Mouse (Mus musculus) lung, postnatal 0 days (tissue): ENCODE results near the gene Mrpl48. TPM values are rescaled to one million over a fixed set of nuclear protein-coding genes. Genes with fewer than 3 reads are reported as not detected.
A peak's percentile ranks its signal among the peaks of the same experiment; 100 is the strongest.

ENCODE experiments used
- ATAC-seq: fragments of 200-750 bp; cut with Nextera tagmentation; 2 replicates; pipeline ENCODE4 v1.8.0; 2017; ENCODE audit warnings: moderate library complexity
- DNase-seq: peaks from one replicate; pipeline ENCODE4 v3.0.0-alpha.2; 2016; ENCODE audit warnings: low spot score
- H3K27ac ChIP-seq: fragments of 300-500 bp; sonication (generic); 2 replicates; pipeline ENCODE4 v1.5.1; 2014; ENCODE audit warnings: antibody characterized with exemption, mild to moderate bottlenecking, low read length, mixed read lengths
- H3K27me3 ChIP-seq: fragments of 300-500 bp; sonication (generic); replicated peaks from 2 replicates; pipeline ENCODE4 v1.6.1; 2014; ENCODE audit warnings: low read length, mixed read lengths; ENCODE audit not compliant: insufficient read depth
- H3K36me3 ChIP-seq: fragments of 300-500 bp; sonication (generic); 2 replicates; pipeline ENCODE4 v1.6.1; 2014; ENCODE audit warnings: low read length, mixed read lengths; ENCODE audit not compliant: insufficient read depth
- H3K4me1 ChIP-seq: fragments of 300-500 bp; sonication (generic); 2 replicates; pipeline ENCODE4 v1.6.1; 2014; ENCODE audit warnings: antibody characterized with exemption, low read depth, low read length, mixed read lengths; ENCODE audit not compliant: insufficient read depth
- H3K4me2 ChIP-seq: fragments of 300-500 bp; sonication (generic); replicated peaks from 2 replicates; pipeline ENCODE4 v1.6.1; 2014; ENCODE audit warnings: low read depth, mild to moderate bottlenecking, low read length, moderate library complexity, mixed read lengths
- H3K4me3 ChIP-seq: fragments of 300-500 bp; sonication (generic); 2 replicates; pipeline ENCODE4 v1.5.1; 2014; ENCODE audit warnings: low read depth, low read length
- H3K9ac ChIP-seq: fragments of 300-500 bp; sonication (generic); replicated peaks from 2 replicates; pipeline ENCODE4 v1.6.1; 2014; ENCODE audit warnings: low read depth, mild to moderate bottlenecking
- H3K9me3 ChIP-seq: fragments of 300-500 bp; sonication (generic); 2 replicates; pipeline ENCODE4 v1.6.1; 2016; ENCODE audit warnings: low read length, mixed read lengths
- CTCF ChIP-seq: IDR thresholded peaks from 2 replicates; pipeline ENCODE4 v1.5.1; 2016; ENCODE audit warnings: antibody characterized with exemption, mild to moderate bottlenecking
- EP300 ChIP-seq: IDR thresholded peaks from 2 replicates; pipeline ENCODE4 v1.6.1; 2016; ENCODE audit warnings: antibody characterized with exemption, mild to moderate bottlenecking, control low read depth
- WGBS: fragments of 180-500 bp; shearing (Covaris S2); extraction: QIAGEN DNeasy Blood & Tissue Kit; methylation state at CpG from one replicate; pipeline ENCODE4 v1.1.7; 2014; 5-methylcytosine and 5-hydroxymethylcytosine counted together
- polyA plus RNA-seq: library from polyadenylated mRNA; unstranded; fragments of >200 nt; fragmentation: Nextera tagmentation; extraction: Ambion mirVana; gene quantifications from 2 replicates; pipeline ENCODE4 v1.2.1, GENCODE M21; 2015

The Mrpl48 gene
- polyA plus RNA-seq, 1 experiment from 2014 or later, result 77.5 TPM

DNA sequence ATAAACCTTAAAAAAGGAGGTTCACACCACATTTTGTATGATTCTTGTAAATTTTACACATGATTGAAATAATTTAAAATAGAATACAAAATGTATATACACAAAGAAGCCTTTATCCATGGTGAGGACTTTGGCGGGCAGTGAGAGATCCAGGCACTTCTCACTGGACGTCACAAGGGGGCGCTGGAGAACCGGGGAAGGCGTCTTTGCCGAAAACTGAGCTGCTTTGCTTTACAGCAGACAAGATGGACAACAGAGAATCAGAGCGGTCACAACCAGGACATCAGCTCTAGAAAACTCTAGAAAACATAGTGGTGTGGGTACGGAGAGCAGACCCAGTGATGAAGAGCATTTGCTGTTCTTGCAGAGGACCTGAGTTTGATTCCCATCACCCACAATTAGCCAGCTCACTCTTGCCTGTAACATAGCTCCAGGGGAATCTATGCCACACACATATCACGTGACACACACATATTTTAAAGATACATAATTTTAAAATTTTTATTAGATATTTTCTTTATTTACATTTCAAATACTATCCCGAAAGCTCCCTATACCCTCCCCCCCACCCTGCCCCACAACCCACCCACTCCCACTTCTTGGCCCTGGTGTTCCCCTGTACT, 87.3 kb downstream of the Mrpl48 start:
- H3K27ac ChIP-seq, result no peak overlapping the region
- H3K9me3 ChIP-seq, result no peaks in the 10 kb centered on the region
- no peak overlapping the region for H3K4me3 ChIP-seq
- WGBS, result 16% methylated on average over 10 of the region's 10 CpGs
- H3K4me1 ChIP-seq, result no peaks in the 10 kb centered on the region
- ATAC-seq, result peak; percentile 75
- peak; percentile 90 for DNase-seq
- H3K4me2 ChIP-seq, result no peak overlapping the region; the same call in 1 of the 2 replicates
- no peaks in the 10 kb centered on the region for H3K36me3 ChIP-seq
- TF ChIP-seq EP300 (no peak), CTCF (peak; percentile 96)
- H3K27me3 ChIP-seq, result no peaks in the 10 kb centered on the region
- H3K9ac ChIP-seq, result no peak overlapping the region

DNA sequence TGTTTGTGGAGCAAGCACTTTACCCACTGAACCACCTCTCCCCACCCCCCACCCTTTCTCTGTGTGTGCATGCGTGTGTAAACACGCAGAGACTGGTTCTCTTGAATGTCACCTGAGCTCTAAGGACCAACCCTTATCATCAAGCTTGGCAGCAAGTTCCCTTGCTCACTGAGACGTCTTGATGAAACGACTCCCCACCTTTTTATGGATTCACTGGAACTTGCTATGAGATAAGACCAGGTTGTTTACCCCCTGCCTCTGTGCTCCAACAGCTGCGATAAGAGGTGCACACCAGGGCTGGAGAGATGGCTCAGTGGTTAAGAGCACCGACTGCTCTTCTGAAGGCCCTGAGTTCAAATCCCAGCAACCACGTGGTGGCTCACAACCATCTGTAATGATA, 87.9 kb downstream of the Mrpl48 start:
- H3K27me3 ChIP-seq, result no peaks in the 10 kb centered on the region
- H3K9ac ChIP-seq, result no peak overlapping the region
- DNase-seq (no peak), ATAC-seq (no peak)
- H3K36me3 ChIP-seq, result no peaks in the 10 kb centered on the region
- no peak overlapping the region for H3K4me2 ChIP-seq
- no peaks in the 10 kb centered on the region for H3K4me1 ChIP-seq
- no peak for TF ChIP-seq EP300
- no peak for TF ChIP-seq CTCF
- no peak overlapping the region for H3K4me3 ChIP-seq
- no peaks in the 10 kb centered on the region for H3K9me3 ChIP-seq
- WGBS, result 48% methylated on average over 7 of the region's 7 CpGs
- no peak overlapping the region for H3K27ac ChIP-seq

GRCm38 (mm10) chr7:100514573-100514972, 93.5 kb downstream of the Mrpl48 start, which contains the start of gene Dnajb13:
Gene Dnajb13 (minus strand): TSS chr7:100514960.
- H3K9ac ChIP-seq, result no peak within 1 kb of the TSS
- H3K4me2 ChIP-seq, result no peak within 1 kb of the TSS
- WGBS, result 47% methylated on average over 11 of the region's 11 CpGs
- DNase-seq, result no peak
- H3K9me3 ChIP-seq, result no peaks in the 10 kb centered on the region
- H3K27me3 ChIP-seq, result no peaks in the 10 kb centered on the region
- no peak for TF ChIP-seq CTCF
- no peak within 1 kb of the TSS for H3K4me3 ChIP-seq
- no peak within 1 kb of the TSS for H3K27ac ChIP-seq
- ATAC-seq, result 0 out of 2 replicates have a peak, but pooled peaks have one; percentile 26
- no peaks in the 10 kb centered on the region for H3K4me1 ChIP-seq
- H3K36me3 ChIP-seq, result no peaks in the 10 kb centered on the region

GRCm38 (mm10) chr7:100511602-100512001, 96.5 kb downstream of the Mrpl48 start:
- DNase-seq (no peak), ATAC-seq (no peak)
- no peaks in the 10 kb centered on the region for H3K36me3 ChIP-seq
- H3K9me3 ChIP-seq, result no peaks in the 10 kb centered on the region
- no peak overlapping the region for H3K4me2 ChIP-seq
- no peak for TF ChIP-seq EP300
- no peak for TF ChIP-seq CTCF
- WGBS, result 60% methylated on average over 8 of the region's 8 CpGs
- H3K4me1 ChIP-seq, result no peaks in the 10 kb centered on the region
- H3K4me3 ChIP-seq, result no peak overlapping the region
- no peak overlapping the region for H3K27ac ChIP-seq
- H3K27me3 ChIP-seq, result no peaks in the 10 kb centered on the region
- H3K9ac ChIP-seq, result no peak overlapping the region

GRCm38 (mm10) chr7:100508670-100509069, 99.4 kb downstream of the Mrpl48 start:
- H3K4me1 ChIP-seq, result no peaks in the 10 kb centered on the region
- no peak overlapping the region for H3K4me2 ChIP-seq
- no peak overlapping the region for H3K9ac ChIP-seq
- ATAC-seq, result no peak
- H3K36me3 ChIP-seq, result no peaks in the 10 kb centered on the region
- H3K9me3 ChIP-seq, result no peaks in the 10 kb centered on the region
- no peaks in the 10 kb centered on the region for H3K27me3 ChIP-seq
- H3K4me3 ChIP-seq, result no peak overlapping the region
- WGBS, result 36% methylated on average over 3 of the region's 3 CpGs
- no peak for DNase-seq
- no peak overlapping the region for H3K27ac ChIP-seq
- no peak for TF ChIP-seq CTCF
- TF ChIP-seq EP300, result no peak

DNA sequence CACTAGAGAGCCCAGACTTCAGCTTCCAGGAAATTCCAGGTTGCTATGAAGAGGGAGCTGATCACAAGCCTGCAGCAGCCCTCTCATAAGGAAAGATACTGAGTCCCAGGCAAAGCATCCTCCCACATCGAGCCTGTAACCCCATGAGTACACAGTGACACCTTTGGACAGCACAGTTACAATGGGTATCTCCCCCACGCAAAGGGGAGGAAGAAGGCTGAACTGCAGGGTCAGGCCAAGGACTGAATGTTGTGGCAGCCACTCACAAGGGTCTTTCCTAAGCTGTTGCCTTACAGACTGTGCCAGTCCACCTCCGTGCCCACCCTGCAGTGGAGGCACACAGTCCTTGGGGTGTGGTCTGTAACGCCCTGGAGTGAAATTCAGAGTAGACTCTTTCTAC, 101.6 kb downstream of the Mrpl48 start:
- H3K9me3 ChIP-seq, result no peaks in the 10 kb centered on the region
- TF ChIP-seq CTCF (peak; percentile 17; the same call in 1 of the 2 replicates), EP300 (no peak)
- H3K27ac ChIP-seq, result no peak overlapping the region
- DNase-seq, result no peak
- H3K4me2 ChIP-seq, result no peak overlapping the region
- no peaks in the 10 kb centered on the region for H3K27me3 ChIP-seq
- no peak overlapping the region for H3K9ac ChIP-seq
- H3K4me1 ChIP-seq, result no peaks in the 10 kb centered on the region
- 58% methylated on average over 4 of the region's 4 CpGs for WGBS
- no peak overlapping the region for H3K4me3 ChIP-seq
- no peaks in the 10 kb centered on the region for H3K36me3 ChIP-seq
- ATAC-seq, result no peak
